Mouse (Mus musculus): ENCODE data around the gene Ybx3. TPM values are rescaled to one million over a fixed set of nuclear protein-coding genes. Genes with fewer than 3 reads are reported as not detected.

Ybx3 gene
- polyA plus RNA-seq, 1 experiment from 2014 or later, result 22.0 TPM

- no peaks in the 10 kb centered on the region for H3K4me1 ChIP-seq (replicated peaks)
- no peaks in the 10 kb centered on the region for H3K9me3 ChIP-seq
- H3K27me3 ChIP-seq, result no peaks in the 10 kb centered on the region
- no peak overlapping the region for H3K4me3 ChIP-seq
- WGBS, result 94% methylated on average over 2 of the region's 2 CpGs
- no peak overlapping the region for H3K27ac ChIP-seq (replicated peaks)
- ATAC-seq (ENCODE audit: low FRiP score, low read depth), result no peak
- peaks cover 4% of the 10 kb centered on the region for H3K36me3 ChIP-seq
- H3K9ac ChIP-seq, result no peak overlapping the region
- no peak overlapping the region for H3K4me2 ChIP-seq
These were observed 28.7 kb downstream of the Ybx3 start for GRCm38 (mm10) chr6:131359543-131359942.

GRCm38 (mm10) chr6:131354913-131355312 lies 33.4 kb downstream of the Ybx3 start:
- no peak overlapping the region for H3K4me2 ChIP-seq
- no peak overlapping the region for H3K9ac ChIP-seq
- ATAC-seq (ENCODE audit: low FRiP score, low read depth), result no peak
- H3K4me3 ChIP-seq, result no peak overlapping the region
- no peaks in the 10 kb centered on the region for H3K27me3 ChIP-seq
- H3K4me1 ChIP-seq (replicated peaks), result peaks cover 6% of the 10 kb centered on the region
- no peaks in the 10 kb centered on the region for H3K36me3 ChIP-seq
- H3K9me3 ChIP-seq, result no peaks in the 10 kb centered on the region
- WGBS, result 70% methylated on average over 4 of the region's 4 CpGs
- no peak overlapping the region for H3K27ac ChIP-seq (replicated peaks)

- Histone ChIP-seq H3K36me3 (no peaks in the 10 kb centered on the region), H3K4me3 (peak within 1 kb of the TSS; percentile 42), H3K4me1 (replicated peaks) (peaks cover 6% of the 10 kb centered on the region), H3K9ac (peak within 1 kb of the TSS; percentile 35), H3K9me3 (no peaks in the 10 kb centered on the region), H3K27me3 (no peaks in the 10 kb centered on the region), H3K27ac (replicated peaks) (peak within 1 kb of the TSS; percentile 41), H3K4me2 (peak within 1 kb of the TSS; percentile 83)
- peak; percentile 95 for ATAC-seq (ENCODE audit: low FRiP score, low read depth)
- WGBS, result 2% methylated on average over 16 of the region's 16 CpGs
These were observed 34.8 kb downstream of the Ybx3 start, which contains the start of gene Styk1 for GRCm38 (mm10) chr6:131353352-131353919. TSS of gene Styk1 (minus strand) at chr6:131353597.

GRCm38 (mm10) chr6:131347026-131347425 lies 41.2 kb downstream of the Ybx3 start:
- no peak overlapping the region for H3K9ac ChIP-seq
- WGBS, result 86% methylated on average over 2 of the region's 2 CpGs

GRCm38 (mm10) chr6:131344346-131344745 lies 43.9 kb downstream of the Ybx3 start:
- H3K27ac ChIP-seq (replicated peaks), result no peak overlapping the region
- H3K4me3 ChIP-seq, result no peak overlapping the region
- no peak overlapping the region for H3K4me2 ChIP-seq
- WGBS, result 88% methylated on average over 7 of the region's 7 CpGs
- ATAC-seq (ENCODE audit: low FRiP score, low read depth), result no peak
- no peak overlapping the region for H3K9ac ChIP-seq
- H3K36me3 ChIP-seq, result no peaks in the 10 kb centered on the region
- no peaks in the 10 kb centered on the region for H3K27me3 ChIP-seq
- no peaks in the 10 kb centered on the region for H3K4me1 ChIP-seq (replicated peaks)
- no peaks in the 10 kb centered on the region for H3K9me3 ChIP-seq

More at GRCm38 (mm10) chr6:131347026-131347425, 41.2 kb downstream of the Ybx3 start:
- ATAC-seq (ENCODE audit: low FRiP score, low read depth), result no peak
- no peaks in the 10 kb centered on the region for H3K36me3 ChIP-seq
- H3K9me3 ChIP-seq, result no peaks in the 10 kb centered on the region
- no peak overlapping the region for H3K4me3 ChIP-seq
- H3K4me2 ChIP-seq, result no peak overlapping the region
- H3K4me1 ChIP-seq (replicated peaks), result no peaks in the 10 kb centered on the region
- H3K27ac ChIP-seq (replicated peaks), result no peak overlapping the region
- no peaks in the 10 kb centered on the region for H3K27me3 ChIP-seq

GRCm38 (mm10) chr6:131340082-131340481 lies 48.2 kb downstream of the Ybx3 start:
- Histone ChIP-seq H3K36me3 (no peaks in the 10 kb centered on the region), H3K4me3 (no peak overlapping the region)
- WGBS, result 80% methylated on average over 3 of the region's 3 CpGs

GRCm38 (mm10) chr6:131339309-131339708 lies 49.0 kb downstream of the Ybx3 start:
- no peak overlapping the region for H3K27ac ChIP-seq (replicated peaks)
- 90% methylated on average over 3 of the region's 3 CpGs for WGBS
- no peaks in the 10 kb centered on the region for H3K4me1 ChIP-seq (replicated peaks)
- no peaks in the 10 kb centered on the region for H3K36me3 ChIP-seq
- H3K27me3 ChIP-seq, result no peaks in the 10 kb centered on the region
- no peak for ATAC-seq (ENCODE audit: low FRiP score, low read depth)
- H3K9ac ChIP-seq, result no peak overlapping the region
- H3K9me3 ChIP-seq, result no peaks in the 10 kb centered on the region
- no peak overlapping the region for H3K4me2 ChIP-seq
- H3K4me3 ChIP-seq, result no peak overlapping the region

More at GRCm38 (mm10) chr6:131340082-131340481, 48.2 kb downstream of the Ybx3 start:
- no peak overlapping the region for H3K4me2 ChIP-seq
- no peaks in the 10 kb centered on the region for H3K4me1 ChIP-seq (replicated peaks)
- H3K9ac ChIP-seq, result no peak overlapping the region
- H3K27ac ChIP-seq (replicated peaks), result no peak overlapping the region
- no peaks in the 10 kb centered on the region for H3K27me3 ChIP-seq
- no peaks in the 10 kb centered on the region for H3K9me3 ChIP-seq
- no peak for ATAC-seq (ENCODE audit: low FRiP score, low read depth)

- no peaks in the 10 kb centered on the region for H3K4me1 ChIP-seq (replicated peaks)
- H3K9me3 ChIP-seq, result no peaks in the 10 kb centered on the region
- no peaks in the 10 kb centered on the region for H3K36me3 ChIP-seq
- H3K27ac ChIP-seq (replicated peaks), result no peak overlapping the region
- H3K4me3 ChIP-seq, result no peak overlapping the region
- no peaks in the 10 kb centered on the region for H3K27me3 ChIP-seq
- WGBS, result 76% methylated on average over 1 of the region's 1 CpGs
- H3K9ac ChIP-seq, result no peak overlapping the region
- no peak for ATAC-seq (ENCODE audit: low FRiP score, low read depth)
- no peak overlapping the region for H3K4me2 ChIP-seq
These were observed 49.5 kb downstream of the Ybx3 start for GRCm38 (mm10) chr6:131338787-131339186.

- no peak overlapping the region for H3K4me2 ChIP-seq
- H3K9me3 ChIP-seq, result no peaks in the 10 kb centered on the region
- no peaks in the 10 kb centered on the region for H3K36me3 ChIP-seq
- H3K4me3 ChIP-seq, result no peak overlapping the region
- no peak overlapping the region for H3K9ac ChIP-seq
- no peaks in the 10 kb centered on the region for H3K27me3 ChIP-seq
- H3K27ac ChIP-seq (replicated peaks), result no peak overlapping the region
- ATAC-seq (ENCODE audit: low FRiP score, low read depth), result no peak
- 92% methylated on average over 2 of the region's 2 CpGs for WGBS
- no peaks in the 10 kb centered on the region for H3K4me1 ChIP-seq (replicated peaks)
These were observed 61.2 kb downstream of the Ybx3 start for GRCm38 (mm10) chr6:131327076-131327475.

- WGBS, result 86% methylated on average over 3 of the region's 3 CpGs
- Histone ChIP-seq H3K4me1 (replicated peaks) (no peaks in the 10 kb centered on the region), H3K4me3 (no peak overlapping the region), H3K4me2 (no peak overlapping the region), H3K9ac (no peak overlapping the region), H3K27ac (replicated peaks) (no peak overlapping the region), H3K9me3 (no peaks in the 10 kb centered on the region), H3K36me3 (no peaks in the 10 kb centered on the region), H3K27me3 (no peaks in the 10 kb centered on the region)
- no peak for ATAC-seq (ENCODE audit: low FRiP score, low read depth)
These were observed 66.2 kb downstream of the Ybx3 start for GRCm38 (mm10) chr6:131321854-131322639.

GRCm38 (mm10) chr6:131316155-131317101 lies 71.8 kb downstream of the Ybx3 start:
- Histone ChIP-seq H3K9me3 (no peaks in the 10 kb centered on the region), H3K4me3 (no peak overlapping the region), H3K4me1 (replicated peaks) (no peaks in the 10 kb centered on the region), H3K36me3 (no peaks in the 10 kb centered on the region), H3K4me2 (no peak overlapping the region), H3K9ac (no peak overlapping the region), H3K27me3 (no peaks in the 10 kb centered on the region), H3K27ac (replicated peaks) (no peak overlapping the region)
- ATAC-seq (ENCODE audit: low FRiP score, low read depth), result no peak
- WGBS, result 82% methylated on average over 7 of the region's 7 CpGs

All from hindbrain, embryonic 15.5 days (tissue).